26 mouse cellular contexts compared by ENCODE assay signal in the genomic region with DNA sequence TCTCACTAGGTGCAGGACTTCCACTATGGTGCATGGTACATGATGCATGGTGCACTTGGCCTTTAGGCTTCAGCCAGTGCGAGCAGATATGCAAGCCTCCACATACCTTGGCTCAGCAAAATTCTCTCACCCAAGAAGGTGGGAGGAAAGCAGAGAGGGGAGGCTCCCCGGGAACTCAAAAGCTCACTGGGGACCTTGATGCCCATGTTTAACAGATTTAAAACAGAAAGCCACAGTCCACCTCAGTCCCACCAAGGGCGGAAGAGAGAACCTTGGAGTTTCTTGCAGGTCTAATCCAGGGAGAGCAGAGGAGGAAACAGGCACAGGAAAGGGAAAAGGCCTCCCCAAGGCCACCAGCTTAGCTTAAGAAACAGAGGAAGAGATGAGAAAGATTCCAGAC. TPM values are rescaled to one million over a fixed set of nuclear protein-coding genes. Genes with fewer than 3 reads are reported as not detected.
A peak's percentile ranks its signal among the peaks of the same experiment; 100 is the strongest.
DNase-seq lines count a peak whose midpoint lies in the region; ATAC-seq and TF ChIP-seq lines count a peak whose summit lies in the region.
"Had no signal": no experiment of that assay in that cellular context is flagged by ENCODE, and none has a peak within 500 bp of the region (broad histone marks: within the 10 kb centered on the region; RNA-seq: fewer than 3 reads in every experiment).

No protein-coding gene starts in this region.

- intact Hi-C loops in heart, adult 2 months (cut with DNase I): no loop called here
- intact Hi-C loops in left cerebral cortex, adult 2 months (cut with DNase I): no loop called here

- DNase-seq in heart, adult 2 months: peak in 1 of 2 experiments; percentile 20
- no peak for DNase-seq in left cerebral cortex, adult 2 months (ENCODE audit: extremely low spot score in 1 of 2, low spot score in 2 of 2)
- DNase-seq in left cerebral cortex, adult 8-10 months (ENCODE audit: low spot score in 2 of 2): no peak
- DNase-seq in neural tube, embryonic 10.5 days (ENCODE audit: extremely low spot score, low spot score): no peak
- no peak for DNase-seq in right cerebral cortex, postnatal 36 days (ENCODE audit: low spot score in 2 of 2)
- DNase-seq: adrenal gland, postnatal 36 days; B cell, adult 2 months; cerebellum, adult 2 months; cerebellum, postnatal 14 days; gastrocnemius, postnatal 25 days; kidney, postnatal 25 days; midbrain, embryonic 14.5 days; right cerebral cortex, postnatal 4 days; thymus, postnatal 4 days had no signal

- no peak for TF ChIP-seq POLR2A in heart, adult 2 months (IDR thresholded peaks at IDR 0.05; ENCODE audit: insufficient read depth, low read depth, low read length)

- H3K4me3 ChIP-seq in heart, adult 2 months: no peak overlapping the region
- H3K4me3 ChIP-seq in heart, embryonic 12.5 days: no peak overlapping the region
- H3K4me3 ChIP-seq in left cerebral cortex, adult 2 months: no peak overlapping the region
- H3K4me3 ChIP-seq in neural tube, embryonic 15.5 days (replicated peaks): no peak overlapping the region
- H3K4me3 ChIP-seq: erythroblast, embryonic 14.5 days; limb, embryonic 10.5 days; limb, embryonic 15.5 days; liver, embryonic 15.5 days had no signal

- no peak for ATAC-seq in heart, embryonic 12.5 days (ENCODE audit: insufficient number of reproducible peaks, low FRiP score)
- no peak for ATAC-seq in neural tube, embryonic 15.5 days (ENCODE audit: low FRiP score)
- ATAC-seq: forebrain, embryonic 16.5 days; intestine, postnatal 0 days had no signal

- H3K9ac ChIP-seq in heart, adult 2 months (ENCODE audit: low read depth, low read length): no peak overlapping the region
- H3K9ac ChIP-seq in heart, embryonic 12.5 days: no peak overlapping the region
- no peak overlapping the region for H3K9ac ChIP-seq in neural tube, embryonic 15.5 days (replicated peaks)
- H3K9ac ChIP-seq: hindbrain, embryonic 14.5 days; limb, embryonic 15.5 days; liver, embryonic 15.5 days had no signal

- no peaks in the 10 kb centered on the region for H3K79me2 ChIP-seq in heart, adult 2 months (replicated peaks; ENCODE audit: control insufficient read depth, insufficient read depth, low read length)

- WGBS in heart, adult 2 months: 43% methylated on average over 3 of the region's 3 CpGs
- 62% methylated on average over 3 of the region's 3 CpGs for WGBS in heart, embryonic 12.5 days
- 84% methylated on average over 3 of the region's 3 CpGs for WGBS in neural tube, embryonic 15.5 days

- peak overlapping the region; percentile 69 for H3K27ac ChIP-seq in heart, adult 2 months
- H3K27ac ChIP-seq in heart, embryonic 12.5 days (ENCODE audit: poor library complexity, severe bottlenecking): no peak overlapping the region
- H3K27ac ChIP-seq in left cerebral cortex, adult 2 months: peak overlapping the region; percentile 79
- H3K27ac ChIP-seq in neural tube, embryonic 15.5 days (replicated peaks): 0 out of 2 replicates have a peak overlapping the region, but pooled peaks have one; percentile 18
- H3K27ac ChIP-seq: limb, embryonic 15.5 days; liver, embryonic 15.5 days; macrophage had no signal

- no peak overlapping the region for H3K4me2 ChIP-seq in heart, embryonic 12.5 days
- no peak overlapping the region for H3K4me2 ChIP-seq in neural tube, embryonic 15.5 days
- H3K4me2 ChIP-seq: hindbrain, embryonic 14.5 days; limb, embryonic 15.5 days; liver, embryonic 15.5 days had no signal

- H3K4me1 ChIP-seq in heart, adult 2 months (ENCODE audit: control insufficient read depth, insufficient read depth, low read length): peaks cover 6% of the 10 kb centered on the region
- H3K4me1 ChIP-seq in heart, embryonic 12.5 days (replicated peaks): no peaks in the 10 kb centered on the region
- peaks cover 9% of the 10 kb centered on the region; the same call in 1 of the 2 replicates for H3K4me1 ChIP-seq in neural tube, embryonic 15.5 days
- H3K4me1 ChIP-seq: limb, embryonic 15.5 days; liver, embryonic 15.5 days had no signal

- no peak for TF ChIP-seq CTCF in heart, adult 2 months (IDR thresholded peaks at IDR 0.05)
- TF ChIP-seq CTCF in left cerebral cortex, adult 2 months (IDR thresholded peaks at IDR 0.05): no peak

- no peaks in the 10 kb centered on the region for H3K27me3 ChIP-seq in heart, adult 2 months (ENCODE audit: control insufficient read depth, insufficient read depth, low read length)
- no peaks in the 10 kb centered on the region for H3K27me3 ChIP-seq in heart, embryonic 12.5 days (replicated peaks)
- no peaks in the 10 kb centered on the region for H3K27me3 ChIP-seq in neural tube, embryonic 15.5 days (replicated peaks)
- H3K27me3 ChIP-seq: limb, embryonic 15.5 days; liver, embryonic 15.5 days had no signal

- no peaks in the 10 kb centered on the region for H3K9me3 ChIP-seq in heart, embryonic 12.5 days (replicated peaks)
- H3K9me3 ChIP-seq in neural tube, embryonic 15.5 days (replicated peaks): no peaks in the 10 kb centered on the region
- H3K9me3 ChIP-seq: limb, embryonic 10.5 days; limb, embryonic 15.5 days; liver, embryonic 15.5 days had no signal

- TF ChIP-seq EP300 in heart, adult 2 months (IDR thresholded peaks at IDR 0.05; ENCODE audit: insufficient read depth, low read depth, low read length): 0 out of 2 replicates have a peak, but pooled peaks have one; percentile 20

- peaks cover 5% of the 10 kb centered on the region; the same call in 1 of the 2 replicates for H3K36me3 ChIP-seq in heart, adult 2 months (ENCODE audit: control insufficient read depth, insufficient read depth, low read length)
- no peaks in the 10 kb centered on the region for H3K36me3 ChIP-seq in heart, embryonic 12.5 days
- H3K36me3 ChIP-seq in neural tube, embryonic 15.5 days: no peaks in the 10 kb centered on the region
- H3K36me3 ChIP-seq: limb, embryonic 15.5 days; liver, embryonic 15.5 days had no signal

RNA-seq across cellular contexts. Expression of a gene that starts 14.9 kb away (rescaled TPM):
- total RNA-seq in heart, adult 2 months (2021): 1 to 10 TPM; 7.3 to 7.6 TPM
- 15.1 and 21.1 TPM in 2 replicates for polyA plus RNA-seq in heart, adult 2 months (2012; rRNA removed)
- 8.8 and 10.4 TPM in 2 replicates for polyA plus RNA-seq in heart, embryonic 12.5 days (2016; fragmentation: Nextera tagmentation; extraction: Ambion mirVana)
- total RNA-seq in left cerebral cortex, adult 2 months (2021): 10 to 100 TPM; 52.5 to 60.4 TPM
- 10 to 100 TPM; 62.0 to 71.8 (median 67.8) TPM for total RNA-seq in left cerebral cortex, adult 8-10 months (2022)
- 68.9 and 76.7 TPM in 2 replicates for polyA plus RNA-seq in neural tube, embryonic 15.5 days (2015; fragmentation: Nextera tagmentation; extraction: Ambion mirVana)
- total RNA-seq: hematopoietic stem cell, adult 5-6 weeks; megakaryocyte-erythroid progenitor cell, adult 5-6 weeks had no signal
- polyA plus RNA-seq: erythroblast, embryonic 14.5 days; macrophage had no signal

Comparison
In these comparisons a context has a peak if more than half of its experiments do, and no peak if none do; other contexts are left out.
1. RNA of a gene that starts 14.9 kb away (total RNA-seq): 62.0 to 71.8 TPM in left cerebral cortex, adult 8-10 months and 52.5 to 60.4 TPM in left cerebral cortex, adult 2 months; 7.3 to 7.6 TPM in heart, adult 2 months; every median in the first group is over 4 times any median in the second.